Mouse (Mus musculus) CD4-positive, CD25-positive, alpha-beta regulatory T cell, adult 2 months (primary cell): Measurements from ENCODE around the gene Foxk1.

Source experiments
- DNase-seq: peaks from one replicate; pipeline ENCODE4 v3.0.0-alpha.2; 2012; ENCODE audit warnings: low read depth, low spot score

Foxk1 gene

DNA sequence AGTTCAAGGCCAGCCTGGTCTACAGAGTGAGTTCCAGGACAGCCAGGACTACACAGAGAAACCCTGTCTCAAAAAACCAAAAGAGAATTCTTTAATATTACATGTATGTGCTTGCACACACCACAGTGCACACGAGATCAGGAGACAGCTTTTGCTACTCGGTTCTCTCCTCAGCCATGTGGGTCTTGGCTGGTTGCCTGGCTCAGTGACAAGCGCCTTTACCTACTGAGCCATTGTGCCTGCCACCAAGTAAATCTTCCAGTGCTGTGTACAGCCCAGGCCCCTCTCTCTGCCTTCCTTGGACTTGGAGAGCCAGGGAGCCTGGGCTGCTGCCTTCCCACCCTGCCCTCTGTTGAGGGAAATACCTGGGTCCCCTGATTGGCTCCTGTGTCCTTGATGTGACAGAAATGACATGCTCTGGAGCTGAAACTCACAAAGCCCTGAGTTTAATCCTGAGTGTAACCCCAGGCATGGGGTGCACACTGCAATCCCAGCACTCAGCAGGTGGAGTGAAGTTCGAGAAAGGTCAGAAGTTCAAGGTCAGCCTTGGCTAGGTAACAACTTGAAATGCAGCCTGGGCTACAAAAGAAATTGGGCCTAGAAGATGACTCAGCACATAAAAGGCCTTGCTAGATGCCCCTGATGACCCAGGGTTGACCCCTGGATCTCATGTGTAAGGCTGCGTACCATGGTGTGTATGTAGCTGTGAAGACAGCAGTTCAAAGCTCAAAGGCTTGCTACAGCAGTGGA lies 76.7 kb downstream of the Foxk1 start:
- DNase-seq, result no peak

DNA sequence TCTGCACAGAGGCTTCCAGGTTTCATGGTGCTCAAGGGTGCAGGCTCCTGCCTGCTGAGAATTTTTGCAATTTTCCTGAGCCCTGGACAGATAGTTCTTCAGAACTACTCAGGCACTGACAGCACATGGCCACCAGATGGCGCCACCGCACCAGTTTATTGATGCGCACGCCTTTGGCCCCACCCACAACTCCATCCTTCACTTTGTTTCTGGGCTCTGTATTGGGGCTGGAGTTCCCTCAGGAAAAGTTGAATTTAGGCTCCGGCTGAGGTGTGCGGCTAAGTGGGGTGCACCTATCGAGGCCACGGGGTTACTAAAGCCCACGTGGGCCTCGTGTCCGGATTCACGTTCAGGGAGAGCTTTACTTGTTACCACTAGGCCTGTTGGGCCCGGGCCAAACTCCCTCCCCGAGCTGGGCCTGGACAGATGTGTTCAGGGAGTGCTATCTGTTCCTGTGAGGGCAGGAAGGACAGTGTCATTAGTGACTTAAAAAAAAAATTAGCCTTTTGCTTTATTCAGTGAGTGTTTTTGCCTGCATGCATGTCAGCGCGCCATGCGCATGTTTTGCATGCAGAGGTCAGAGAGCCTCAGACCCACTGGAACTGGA lies 77.6 kb downstream of the Foxk1 start:
- peak; percentile 84 for DNase-seq

DNA sequence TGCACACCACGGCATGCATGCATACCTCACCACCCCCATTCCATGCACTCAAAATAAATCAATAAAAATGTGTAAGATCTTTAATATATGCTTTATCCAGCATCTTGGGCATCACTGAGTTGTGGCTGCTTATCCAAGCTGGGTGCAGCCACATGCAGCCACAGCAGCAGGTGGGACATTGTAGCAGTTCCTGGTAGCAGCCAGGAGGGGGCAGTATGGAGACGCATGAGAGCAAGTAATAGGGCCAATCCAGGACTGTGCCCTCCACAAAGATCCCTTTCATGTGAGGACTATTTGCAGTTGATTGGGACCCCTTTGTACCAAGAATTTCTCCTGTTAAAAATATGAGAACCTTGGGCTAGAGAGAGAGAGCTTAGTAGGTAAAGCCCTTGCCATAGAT lies 81.2 kb downstream of the Foxk1 start:
- peak; percentile 78 for DNase-seq

DNA sequence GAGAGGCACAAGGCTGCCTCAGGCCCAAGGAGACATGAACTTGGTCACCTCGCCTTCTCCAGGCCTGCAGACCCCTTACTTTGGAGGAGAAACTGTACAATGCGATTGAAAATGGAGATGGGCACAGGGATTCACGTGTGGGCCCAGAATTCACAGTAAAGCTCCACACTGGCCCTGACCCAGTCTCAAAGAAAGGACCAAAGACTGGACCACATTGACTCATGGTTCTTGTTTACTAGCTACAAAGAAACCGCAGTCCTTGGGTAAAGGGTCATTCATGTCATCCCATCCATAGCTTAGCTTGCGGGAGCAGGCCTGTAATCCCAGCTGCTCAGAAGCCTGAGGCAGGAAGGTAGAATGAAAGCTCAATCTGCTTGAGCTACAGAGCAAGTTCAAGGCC lies 82.3 kb downstream of the Foxk1 start:
- no peak for DNase-seq

DNA sequence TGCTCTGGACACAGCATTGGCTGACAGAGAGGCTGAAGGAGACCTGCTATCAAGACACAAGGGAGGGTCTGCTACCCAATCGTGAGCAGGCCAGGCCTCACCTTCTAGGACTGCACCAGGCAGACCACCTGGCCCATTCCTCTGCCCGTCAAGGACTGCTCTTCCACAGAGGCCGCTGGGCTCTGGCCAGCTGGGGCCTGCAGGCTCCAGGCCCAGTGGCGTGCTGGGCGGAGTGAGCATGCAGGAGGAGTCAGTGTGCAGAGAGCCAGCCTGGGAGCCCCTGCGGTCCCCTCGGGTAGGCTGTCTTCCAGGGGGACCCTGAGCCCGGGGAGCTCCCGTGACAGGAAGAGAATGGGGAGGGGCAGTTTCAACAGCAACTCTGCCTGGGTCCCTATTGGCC lies 85.4 kb downstream of the Foxk1 start:
- no peak for DNase-seq

DNA sequence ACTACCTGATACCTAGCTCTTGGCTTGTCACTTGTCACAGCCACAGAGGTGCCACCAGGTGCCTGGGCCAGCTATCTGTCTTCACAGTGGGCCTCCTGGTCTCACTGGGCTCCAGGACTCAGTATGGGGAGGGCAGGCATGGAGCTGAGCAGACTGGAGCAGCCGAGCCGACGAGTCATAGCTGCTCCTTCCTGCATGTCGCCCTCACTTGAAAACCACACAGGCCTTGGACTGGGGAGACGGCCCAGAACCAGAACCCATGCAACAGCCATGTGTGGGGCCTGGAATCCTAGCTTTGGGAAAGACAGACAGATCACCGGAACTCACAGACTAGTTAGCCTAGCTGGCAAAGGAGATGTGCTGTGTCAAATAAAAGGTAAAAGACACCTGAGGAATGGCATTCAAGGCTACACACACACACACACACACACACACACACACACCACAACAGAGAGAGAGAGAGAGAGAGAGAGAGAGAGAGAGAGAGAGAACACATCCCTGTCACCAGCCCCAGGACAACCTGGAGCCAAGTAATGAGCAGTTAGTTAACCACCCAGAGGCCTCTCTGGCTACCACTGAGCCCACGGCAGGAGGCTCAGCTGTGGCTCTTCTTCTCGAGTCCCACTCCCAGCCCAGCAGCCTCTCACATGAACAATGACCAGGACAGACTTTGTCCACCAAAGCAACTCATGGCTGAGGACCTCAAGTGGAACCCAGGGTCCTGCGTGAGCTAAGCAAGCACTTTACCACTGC lies 88.8 kb downstream of the Foxk1 start:
- DNase-seq, result no peak

DNA sequence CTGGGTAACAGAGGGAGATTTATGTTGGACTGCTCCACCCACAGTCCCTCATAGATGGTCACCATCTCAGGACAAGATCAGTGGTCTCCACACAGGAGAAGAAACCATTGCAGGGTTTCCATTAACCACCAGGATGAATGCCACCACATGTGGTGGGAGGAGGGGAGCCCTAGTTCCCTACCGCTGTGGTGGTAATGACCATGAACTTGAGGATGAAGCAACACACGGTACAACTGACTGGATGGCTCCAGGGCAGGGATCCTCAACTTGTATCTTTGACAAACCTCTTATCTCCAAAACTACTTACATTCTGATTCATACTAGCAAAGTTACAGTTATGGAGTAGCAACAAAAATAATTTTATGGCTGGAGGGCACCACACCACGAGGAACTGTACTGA lies 92.0 kb downstream of the Foxk1 start:
- no peak for DNase-seq

DNA sequence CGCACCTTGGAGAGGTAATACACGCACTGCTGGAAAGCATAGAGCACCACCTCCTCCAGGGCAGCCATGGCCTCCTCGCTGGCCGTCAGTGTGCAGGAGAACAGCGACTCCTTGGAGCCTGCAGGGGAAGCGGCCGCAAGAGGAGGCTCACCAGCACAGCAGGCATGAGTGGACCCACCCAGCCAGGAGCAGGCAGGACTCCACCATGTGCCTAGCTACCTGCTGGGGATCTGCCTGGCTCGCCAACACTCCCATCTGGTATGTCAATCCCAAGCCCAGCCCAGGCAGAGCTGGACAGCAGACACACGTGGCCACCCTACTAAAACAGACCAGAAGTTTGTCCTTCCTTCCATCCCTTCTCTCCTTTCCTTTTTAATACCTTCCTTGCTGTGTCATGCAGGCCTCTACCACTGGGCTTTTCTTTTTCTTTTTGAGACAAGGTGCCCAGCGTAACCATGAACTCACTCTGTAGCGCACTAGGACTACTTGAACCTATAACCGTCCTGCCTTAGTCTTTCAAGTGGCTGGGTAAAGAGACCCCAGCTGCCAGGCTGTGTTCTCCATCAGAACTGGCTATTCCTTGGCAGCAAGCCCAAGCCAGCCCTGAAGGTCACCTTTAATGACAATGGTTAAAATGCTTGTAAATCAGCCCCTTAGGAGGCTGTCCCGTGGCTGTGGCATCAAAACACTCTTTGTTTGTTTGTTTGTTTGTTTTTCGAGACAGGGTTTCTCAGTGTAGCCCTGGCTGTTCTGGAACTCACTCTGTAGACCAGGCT lies 94.2 kb downstream of the Foxk1 start:
- no peak for DNase-seq

DNA sequence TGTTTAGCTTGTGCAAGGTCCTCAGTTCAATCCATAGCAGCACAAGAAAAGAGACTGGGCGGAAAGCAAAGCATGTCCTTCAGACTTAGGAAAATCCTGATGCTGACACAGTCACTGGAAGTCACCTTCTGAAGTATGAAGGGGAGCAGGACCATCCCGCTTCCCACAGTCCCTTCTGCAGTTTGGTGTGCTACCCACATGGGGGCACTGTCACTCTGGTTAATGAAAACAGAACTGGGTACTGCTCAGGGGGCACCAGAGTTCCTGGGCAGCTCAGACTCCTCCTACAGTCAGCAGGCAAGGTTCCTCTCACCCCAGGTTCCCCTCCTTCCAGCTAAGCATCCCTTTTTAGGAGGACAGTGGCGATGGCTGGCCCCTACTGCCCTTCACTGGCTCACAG lies 97.7 kb downstream of the Foxk1 start:
- DNase-seq, result no peak

DNA sequence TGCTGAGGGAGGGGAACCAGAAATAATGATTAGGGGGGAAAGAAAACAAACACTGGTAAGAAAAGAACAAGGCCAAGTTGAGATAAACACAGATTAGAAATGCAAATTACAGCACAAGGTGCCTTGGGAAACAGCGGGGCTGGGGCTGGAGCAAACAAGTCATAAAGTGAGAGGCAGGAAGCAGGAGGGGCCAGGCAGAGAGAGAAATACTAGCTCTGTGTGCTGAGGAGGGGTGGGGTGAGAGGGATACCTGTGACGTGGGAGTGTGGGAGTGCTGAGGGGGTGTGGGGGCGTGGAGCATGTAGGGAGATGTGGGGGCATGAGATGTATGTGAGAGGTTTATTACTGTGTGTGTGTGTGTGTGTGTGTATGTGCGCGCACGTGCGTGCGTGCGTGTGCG lies 99.6 kb downstream of the Foxk1 start:
- no peak for DNase-seq

DNA sequence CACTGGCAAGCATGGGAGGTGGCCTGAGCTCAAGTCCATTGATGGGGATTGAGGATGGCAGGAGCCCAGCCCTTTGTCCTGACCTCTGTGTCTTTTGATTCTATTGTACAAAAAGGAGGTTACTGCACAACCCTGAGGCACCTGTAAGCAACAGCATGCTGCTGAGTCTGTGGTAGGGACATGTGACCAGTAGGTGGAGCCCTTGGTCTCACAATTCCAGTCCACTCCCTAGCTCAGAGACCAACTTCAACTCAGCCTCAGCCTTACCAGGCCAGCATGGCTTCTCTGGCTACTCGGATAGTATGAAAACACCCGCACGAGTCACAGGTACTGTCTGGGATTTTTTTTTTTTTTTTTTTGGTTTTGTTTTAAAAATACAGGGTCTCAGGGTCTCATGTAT lies 101.1 kb downstream of the Foxk1 start:
- DNase-seq, result peak; percentile 76

DNA sequence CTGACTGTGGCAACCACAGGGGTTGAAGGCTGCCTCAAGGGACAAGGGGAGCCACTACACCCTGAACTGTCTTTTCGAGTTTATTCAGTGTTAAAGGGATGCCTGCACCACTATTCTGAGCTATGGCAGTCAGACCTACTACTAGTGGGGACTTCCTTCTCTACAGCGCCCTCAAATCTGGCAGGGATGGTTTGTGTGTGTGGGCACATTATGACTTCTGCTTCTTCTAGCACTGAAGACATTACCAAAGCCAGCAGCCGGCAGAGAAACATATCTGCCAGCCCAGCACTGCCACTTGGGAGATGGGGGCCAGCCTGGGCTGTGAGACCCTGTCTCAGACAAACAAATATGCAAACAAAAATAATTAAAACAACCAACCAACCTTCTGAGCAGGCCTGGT lies 102.9 kb downstream of the Foxk1 start:
- DNase-seq, result no peak

DNA sequence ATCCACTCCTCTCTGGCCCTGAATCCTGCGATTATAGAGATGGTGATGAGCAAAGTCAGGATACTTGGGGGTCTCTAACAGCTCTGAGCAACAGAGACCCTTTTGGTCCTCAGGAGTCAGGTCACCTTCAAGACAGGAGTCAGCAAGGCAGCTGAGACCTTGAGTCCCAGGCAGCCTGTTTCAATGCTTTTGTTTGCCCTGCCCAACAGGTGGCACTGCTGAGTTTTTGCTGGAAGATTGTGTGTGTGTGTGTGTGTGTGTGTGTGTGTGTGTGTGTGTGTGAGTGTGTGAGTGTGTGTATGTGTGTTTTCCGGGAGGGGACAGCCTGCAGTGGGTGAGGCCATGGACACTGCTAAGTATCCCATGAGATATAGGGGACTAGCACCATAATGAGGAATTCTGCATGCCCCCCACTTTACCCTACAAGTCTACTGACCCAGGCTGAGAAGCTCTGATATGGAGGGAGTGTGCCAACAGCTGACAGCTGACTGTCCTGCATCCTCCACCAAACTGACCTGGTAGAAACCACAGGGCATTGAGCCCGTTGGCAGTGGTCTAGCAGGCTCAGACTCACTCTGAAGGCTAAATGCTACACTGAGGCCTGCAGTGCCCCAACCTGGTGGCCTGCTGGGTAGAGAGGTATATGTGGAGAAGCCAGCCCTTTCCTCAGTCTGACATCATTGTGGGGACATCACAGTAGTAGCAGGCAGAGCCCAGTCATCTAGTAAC lies 104.6 kb downstream of the Foxk1 start:
- DNase-seq, result peak; percentile 16

DNA sequence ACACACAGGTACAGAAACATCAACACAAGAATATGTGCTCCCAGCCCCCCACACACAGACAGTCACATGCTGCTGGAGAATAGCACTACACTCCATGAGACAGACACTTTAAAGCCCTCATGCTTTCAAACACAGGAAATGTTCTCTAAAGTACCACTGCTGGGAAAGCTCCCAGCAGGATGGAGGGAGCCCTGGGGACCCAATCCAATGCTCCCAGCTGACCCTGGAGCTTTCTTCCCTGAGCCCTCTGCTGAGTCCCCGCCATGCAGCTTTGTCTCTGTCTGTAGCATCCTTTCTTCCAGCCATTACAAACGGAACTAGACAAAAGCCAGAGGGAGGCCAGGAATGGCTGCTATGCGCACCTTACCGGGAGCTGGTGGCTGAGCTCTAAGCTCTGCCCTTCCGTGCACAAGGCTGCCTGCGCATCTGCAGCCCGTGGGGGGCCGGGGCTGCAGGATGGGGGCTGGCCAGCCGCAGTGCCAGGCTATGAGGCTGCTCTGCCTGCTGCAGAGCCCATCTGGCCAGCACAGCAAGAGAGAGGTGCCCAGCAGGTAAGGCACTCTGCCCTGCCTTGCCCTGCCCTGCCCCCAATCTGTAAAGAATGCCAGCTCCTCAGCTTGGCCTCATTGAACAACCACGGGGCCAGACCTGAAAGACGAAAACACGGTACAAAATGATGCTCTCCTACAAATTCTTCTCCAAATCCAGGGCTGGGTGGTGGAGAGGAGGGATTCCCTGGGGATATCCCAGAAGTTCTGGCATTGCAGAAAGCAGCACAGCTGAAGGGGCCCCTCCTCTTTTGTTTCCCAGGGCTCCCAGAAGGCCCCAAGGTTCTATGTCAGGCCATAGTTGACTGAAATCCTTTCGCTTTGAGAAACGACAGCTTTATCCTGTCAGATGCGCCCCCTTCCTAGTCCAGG lies 108.1 kb downstream of the Foxk1 start:
- DNase-seq, result no peak

DNA sequence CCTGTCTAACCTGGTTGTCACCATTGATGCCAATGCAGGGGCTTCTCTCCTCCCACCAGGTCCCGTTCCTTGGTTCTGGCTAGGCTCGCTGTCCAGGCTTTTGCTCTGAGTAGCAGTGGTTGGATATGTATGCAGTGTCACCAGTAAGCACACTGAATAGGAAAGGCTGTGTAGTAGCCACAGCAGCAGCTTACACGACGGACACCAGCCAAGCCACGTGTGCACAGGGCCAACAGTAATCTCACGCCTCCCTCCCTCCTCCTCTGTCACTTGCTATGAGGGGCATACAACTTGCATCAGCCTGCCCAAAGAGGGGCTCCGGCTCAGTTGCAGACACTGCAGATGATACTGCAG lies 108.7 kb downstream of the Foxk1 start:
- DNase-seq, result no peak
